Mouse (Mus musculus): ENCODE measurements at regions not wholly inside any gene's neighbourhood (a gene's known extent, or its start where the extent isn't known, plus 50 kb on each side); places are given as distances from the start of the nearest gene placed in this dataset.

- TF ChIP-seq POLR2A (IDR thresholded peaks at IDR 0.05; ENCODE audit: insufficient read depth, low read length) (no peak), CTCF (IDR thresholded peaks at IDR 0.05; ENCODE audit: low read depth, low read length) (no peak)
These were observed 889.2 kb downstream of the Zfp704 start for GRCm38 (mm10) chr3:8720586-8721100.

All from ES-Bruce4 (cell line).